Mouse (Mus musculus): ENCODE data around the gene Rexo4. TPM values are rescaled to one million over a fixed set of nuclear protein-coding genes. Genes with fewer than 3 reads are reported as not detected.

The Rexo4 gene
- polyA plus RNA-seq, 1 experiment from 2014 or later: 45.2 TPM

Other genes with a start within 250 kb of the Rexo4 start
- 0.15 TPM in 1 of 2 replicates, not detected in the other for gene Abo, start 99.4 kb downstream of the Rexo4 start, polyA plus RNA-seq (2015; fragmentation: Nextera tagmentation; extraction: Ambion mirVana)
- 23.0 and 24.5 TPM in 2 replicates for gene Surf6, start 61.5 kb downstream of the Rexo4 start, polyA plus RNA-seq (2015; fragmentation: Nextera tagmentation; extraction: Ambion mirVana)
- 39.0 and 40.6 TPM in 2 replicates for gene Med22, start 53.7 kb downstream of the Rexo4 start, polyA plus RNA-seq (2015; fragmentation: Nextera tagmentation; extraction: Ambion mirVana)
- gene Rpl7a, start 53.6 kb downstream of the Rexo4 start, polyA plus RNA-seq (2015; fragmentation: Nextera tagmentation; extraction: Ambion mirVana): 631 and 647 TPM in 2 replicates
- 41.6 and 42.9 TPM in 2 replicates for gene Surf2, start 48.0 kb downstream of the Rexo4 start, polyA plus RNA-seq (2015; fragmentation: Nextera tagmentation; extraction: Ambion mirVana)
- 68.7 and 69.3 TPM in 2 replicates for gene Surf1, start 47.9 kb downstream of the Rexo4 start, polyA plus RNA-seq (2015; fragmentation: Nextera tagmentation; extraction: Ambion mirVana)
- gene Surf4, start 30.5 kb downstream of the Rexo4 start, polyA plus RNA-seq (2015; fragmentation: Nextera tagmentation; extraction: Ambion mirVana): 241 and 252 TPM in 2 replicates
- 0.33 TPM in 1 of 2 replicates, not detected in the other for gene Stkld1, start 30.3 kb downstream of the Rexo4 start, polyA plus RNA-seq (2015; fragmentation: Nextera tagmentation; extraction: Ambion mirVana)
- gene Adamts13, start 9.0 kb upstream of the Rexo4 start, polyA plus RNA-seq (2015; fragmentation: Nextera tagmentation; extraction: Ambion mirVana): 0.25 and 0.28 TPM in 2 replicates
- 49.0 and 60.5 TPM in 2 replicates for gene Cacfd1, start 45.5 kb upstream of the Rexo4 start, polyA plus RNA-seq (2015; fragmentation: Nextera tagmentation; extraction: Ambion mirVana)
- 0.97 and 1.3 TPM in 2 replicates for gene Slc2a6, start 63.6 kb upstream of the Rexo4 start, polyA plus RNA-seq (2015; fragmentation: Nextera tagmentation; extraction: Ambion mirVana)
- 0.15 and 0.24 TPM in 2 replicates for gene Mymk, start 107.8 kb upstream of the Rexo4 start, polyA plus RNA-seq (2015; fragmentation: Nextera tagmentation; extraction: Ambion mirVana)
- 2.0 and 2.2 TPM in 2 replicates for gene Adamtsl2, start 115.0 kb upstream of the Rexo4 start, polyA plus RNA-seq (2015; fragmentation: Nextera tagmentation; extraction: Ambion mirVana)
- gene Fam163b, start 178.1 kb upstream of the Rexo4 start, polyA plus RNA-seq (2015; fragmentation: Nextera tagmentation; extraction: Ambion mirVana): 0.21 and 0.26 TPM in 2 replicates
- 3.9 and 5.4 TPM in 2 replicates for gene Dbh, start 200.8 kb upstream of the Rexo4 start, polyA plus RNA-seq (2015; fragmentation: Nextera tagmentation; extraction: Ambion mirVana)